In the genomic region with DNA sequence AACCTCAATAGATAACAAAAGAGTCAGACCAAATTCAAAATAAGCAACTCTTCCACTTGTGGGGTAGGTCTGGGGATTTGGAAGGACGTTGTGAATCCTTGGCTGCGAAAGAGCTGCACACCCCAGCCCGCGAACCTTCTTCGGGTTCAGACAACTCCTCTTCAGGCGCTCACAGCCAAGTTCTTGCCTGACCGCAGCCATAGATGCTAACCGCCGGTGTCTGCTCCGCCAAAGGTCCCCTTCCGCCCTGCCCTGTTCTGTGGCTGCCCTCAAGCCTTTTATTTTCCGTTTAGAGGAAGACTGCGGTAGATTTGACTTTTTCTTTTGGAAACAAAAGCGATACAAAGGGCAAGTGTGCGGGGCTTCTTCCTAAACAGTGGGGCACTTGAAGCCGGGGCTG, we compare ENCODE assay signal across 9 mouse cellular contexts.
DNase-seq lines count a peak whose midpoint lies in the region; ATAC-seq and TF ChIP-seq lines count a peak whose summit lies in the region.
"Had no signal": no experiment of that assay in that cellular context is flagged by ENCODE, and none has a peak within 500 bp of the region (broad histone marks: within the 10 kb centered on the region; RNA-seq: fewer than 3 reads in every experiment).

No protein-coding gene starts in this region.

- WGBS in heart, embryonic 10.5 days, result 8% methylated on average over 16 of the region's 16 CpGs
- WGBS in embryonic facial prominence, embryonic 13.5 days, result 10% methylated on average over 16 of the region's 16 CpGs
- 11% methylated on average over 16 of the region's 16 CpGs for WGBS in intestine, postnatal 0 days
- WGBS in midbrain, embryonic 14.5 days, result 3% methylated on average over 16 of the region's 16 CpGs

- H3K4me2 ChIP-seq in embryonic facial prominence, embryonic 13.5 days, result peak overlapping the region; percentile 54
- H3K4me2 ChIP-seq in intestine, postnatal 0 days (replicated peaks; ENCODE audit: low read depth), result peak overlapping the region; percentile 50
- peak overlapping the region; percentile 64 for H3K4me2 ChIP-seq in midbrain, embryonic 14.5 days (ENCODE audit: low read length)

- H3K27ac ChIP-seq in heart, embryonic 10.5 days, result peak overlapping the region; percentile 69; the same call in 1 of the 2 replicates
- H3K27ac ChIP-seq in embryonic facial prominence, embryonic 13.5 days, result no peak overlapping the region
- no peak overlapping the region for H3K27ac ChIP-seq in intestine, postnatal 0 days (ENCODE audit: low read depth, low read length)
- H3K27ac ChIP-seq in midbrain, embryonic 14.5 days (replicated peaks; ENCODE audit: low read depth, low read length), result no peak overlapping the region

- intact Hi-C loops in heart, postnatal 36 days (cut with DNase I), result no loop called here

- DNase-seq in heart, embryonic 10.5 days (ENCODE audit: low spot score), result no peak
- DNase-seq in heart, postnatal 36 days, result no peak
- peak; percentile 62 for DNase-seq in CD4-positive, CD25-positive, alpha-beta regulatory T cell, adult 2 months (ENCODE audit: low read depth, low spot score)
- DNase-seq in midbrain, embryonic 14.5 days, result peak; percentile 63
- DNase-seq in thymus, postnatal 25 days, result peak; percentile 37
- no peak for DNase-seq in cerebellum, adult 11 months

- TF ChIP-seq CTCF in intestine, postnatal 0 days (IDR thresholded peaks at IDR 0.05; ENCODE audit: low read depth), result no peak

- no peaks in the 10 kb centered on the region for H3K36me3 ChIP-seq in heart, embryonic 10.5 days
- no peaks in the 10 kb centered on the region for H3K36me3 ChIP-seq in embryonic facial prominence, embryonic 13.5 days
- no peaks in the 10 kb centered on the region for H3K36me3 ChIP-seq in intestine, postnatal 0 days (ENCODE audit: control insufficient read depth, insufficient read depth)
- no peaks in the 10 kb centered on the region for H3K36me3 ChIP-seq in midbrain, embryonic 14.5 days (ENCODE audit: control insufficient read depth, insufficient read depth, low read length)

- H3K9ac ChIP-seq in embryonic facial prominence, embryonic 13.5 days, result no peak overlapping the region
- H3K9ac ChIP-seq in intestine, postnatal 0 days (ENCODE audit: low read depth, low read length), result no peak overlapping the region
- H3K9ac ChIP-seq in midbrain, embryonic 14.5 days (replicated peaks; ENCODE audit: low read length), result peak overlapping the region; percentile 36; the same call in 1 of the 2 replicates

- peak overlapping the region; percentile 55 for H3K4me3 ChIP-seq in heart, embryonic 10.5 days
- peak overlapping the region; percentile 27 for H3K4me3 ChIP-seq in embryonic facial prominence, embryonic 13.5 days
- H3K4me3 ChIP-seq in intestine, postnatal 0 days (ENCODE audit: low read depth, low read length), result peak overlapping the region; percentile 27
- peak overlapping the region; percentile 27 for H3K4me3 ChIP-seq in midbrain, embryonic 14.5 days (replicated peaks; ENCODE audit: low read depth, low read length)

- H3K9me3 ChIP-seq in heart, embryonic 10.5 days, result no peaks in the 10 kb centered on the region
- no peaks in the 10 kb centered on the region for H3K9me3 ChIP-seq in embryonic facial prominence, embryonic 13.5 days
- H3K9me3 ChIP-seq in intestine, postnatal 0 days (ENCODE audit: control insufficient read depth), result no peaks in the 10 kb centered on the region
- H3K9me3 ChIP-seq in midbrain, embryonic 14.5 days (ENCODE audit: control insufficient read depth, low read length), result no peaks in the 10 kb centered on the region

- no peak for ATAC-seq in embryonic facial prominence, embryonic 13.5 days (ENCODE audit: insufficient number of reproducible peaks, insufficient read depth, low FRiP score, low TSS enrichment, low read depth)
- no peak for ATAC-seq in intestine, postnatal 0 days
- ATAC-seq in midbrain, embryonic 14.5 days (ENCODE audit: low FRiP score, low TSS enrichment), result no peak
- ATAC-seq: Patski had no signal

- H3K27me3 ChIP-seq in heart, embryonic 10.5 days (ENCODE audit: insufficient read depth, poor library complexity, severe bottlenecking), result peaks cover 19% of the 10 kb centered on the region
- H3K27me3 ChIP-seq in embryonic facial prominence, embryonic 13.5 days, result peaks cover 37% of the 10 kb centered on the region
- H3K27me3 ChIP-seq in intestine, postnatal 0 days (replicated peaks; ENCODE audit: control insufficient read depth, insufficient read depth, low read length), result peaks cover 19% of the 10 kb centered on the region; the same call in 1 of the 2 replicates
- H3K27me3 ChIP-seq in midbrain, embryonic 14.5 days (ENCODE audit: control insufficient read depth, insufficient read depth, low read length), result no peaks in the 10 kb centered on the region; the same call in 1 of the 2 replicates
- H3K27me3 ChIP-seq: Patski had no signal

- H3K4me1 ChIP-seq in heart, embryonic 10.5 days, result peaks cover 18% of the 10 kb centered on the region
- H3K4me1 ChIP-seq in embryonic facial prominence, embryonic 13.5 days, result peaks cover 18% of the 10 kb centered on the region
- H3K4me1 ChIP-seq in intestine, postnatal 0 days (replicated peaks; ENCODE audit: control insufficient read depth, insufficient read depth, low read length), result 0 out of 2 replicates have a peak, but pooled peaks cover 7% of the 10 kb centered on the region
- no peaks in the 10 kb centered on the region for H3K4me1 ChIP-seq in midbrain, embryonic 14.5 days (ENCODE audit: control insufficient read depth, insufficient read depth, low read length)

Comparison
In these comparisons a context has a peak if more than half of its experiments do, and no peak if none do; other contexts are left out.
1. DNase-seq: peak in CD4-positive, CD25-positive, alpha-beta regulatory T cell, adult 2 months (single experiment), midbrain, embryonic 14.5 days (single experiment) and thymus, postnatal 25 days (single experiment); none in heart, embryonic 10.5 days (single experiment), heart, postnatal 36 days (0 of 2) and cerebellum, adult 11 months (single experiment).
2. Peak in every context shown above with its lines, with median percentiles within 50 percentile points of each other: H3K4me3 ChIP-seq and H3K4me2 ChIP-seq.